Mouse (Mus musculus) layer of hippocampus, postnatal 36 days (tissue): ENCODE results near the gene Rhbdf2. TPM values are rescaled to one million over a fixed set of nuclear protein-coding genes. Genes with fewer than 3 reads are reported as not detected.

Experiments used
- DNase-seq, 2 experiments: peaks; one replicate each; pipeline ENCODE4 v3.0.0; 2022
- total RNA-seq, 2 experiments: library from RNA; stranded (reverse); gene quantifications; 2 replicates each; pipeline ENCODE4 v1.2.3; 2021

The Rhbdf2 gene
- total RNA-seq, 2 experiments from 2014 or later: 0.90 to 1.4 TPM

DNA sequence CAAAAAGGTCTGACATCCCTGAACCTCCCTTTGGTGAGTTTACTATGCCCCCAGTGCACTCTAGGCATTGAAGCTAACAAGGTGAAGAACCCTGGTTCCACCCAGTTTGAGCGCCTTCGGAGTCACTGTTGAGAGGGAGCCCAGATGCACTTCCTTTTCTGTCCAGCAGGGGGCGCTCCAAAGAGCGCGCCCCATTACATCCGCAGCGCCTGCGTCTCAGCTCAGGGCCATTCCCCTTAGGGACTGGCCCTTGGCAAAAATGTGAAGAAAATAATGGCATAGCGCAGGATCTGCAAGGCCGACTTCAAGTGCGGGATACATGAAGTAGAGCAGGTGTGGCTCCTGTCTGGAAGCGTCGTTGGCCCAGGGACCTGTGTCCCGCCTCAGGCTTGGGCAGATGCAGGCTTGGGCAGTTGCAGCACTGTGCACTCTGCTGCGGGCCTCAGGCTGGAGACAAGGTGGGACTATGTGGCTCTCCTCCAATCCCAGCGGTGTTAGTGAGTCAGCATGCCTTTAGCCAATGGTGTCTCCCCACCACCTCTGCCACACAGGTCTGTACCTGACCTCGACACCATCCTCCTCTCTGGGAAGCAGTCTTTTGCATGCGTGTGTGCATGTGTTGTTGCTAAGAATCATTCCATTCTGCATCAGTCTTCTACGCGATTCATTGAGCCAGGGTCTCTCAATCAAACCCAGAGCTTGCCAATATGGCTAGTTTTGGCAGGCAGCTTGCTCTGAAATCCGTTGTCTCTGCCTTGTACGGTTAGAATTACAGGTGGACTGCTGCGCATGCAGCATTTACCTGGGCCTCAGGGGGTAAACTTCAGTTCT is 39.8 kb downstream of the Rhbdf2 start:
- DNase-seq: peak; percentile 60 to 72

DNA sequence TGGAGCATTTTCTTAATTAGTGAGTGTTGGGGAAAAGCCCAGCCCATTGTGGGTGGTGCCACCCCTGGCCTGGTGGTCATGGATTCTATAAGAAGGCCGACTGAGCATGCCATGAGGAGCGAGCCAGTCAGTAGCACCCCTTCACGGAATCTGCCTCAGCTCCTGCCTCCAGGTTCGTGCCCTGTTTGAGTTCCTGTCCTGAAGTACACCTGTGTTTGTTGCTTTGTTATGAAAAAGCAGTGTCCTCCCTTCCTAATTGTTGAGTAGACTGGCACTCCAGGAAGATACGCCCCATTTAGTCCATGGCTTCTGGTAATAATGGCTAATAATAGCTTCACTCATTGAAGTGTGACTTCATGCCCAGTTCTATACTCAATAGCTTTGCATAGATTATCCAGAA is 40.5 kb downstream of the Rhbdf2 start, which contains the start of gene Aanat:
Gene Aanat, plus strand, starts transcription at position 123 of the 400 bp plus-strand sequence.
- no peak for DNase-seq

DNA sequence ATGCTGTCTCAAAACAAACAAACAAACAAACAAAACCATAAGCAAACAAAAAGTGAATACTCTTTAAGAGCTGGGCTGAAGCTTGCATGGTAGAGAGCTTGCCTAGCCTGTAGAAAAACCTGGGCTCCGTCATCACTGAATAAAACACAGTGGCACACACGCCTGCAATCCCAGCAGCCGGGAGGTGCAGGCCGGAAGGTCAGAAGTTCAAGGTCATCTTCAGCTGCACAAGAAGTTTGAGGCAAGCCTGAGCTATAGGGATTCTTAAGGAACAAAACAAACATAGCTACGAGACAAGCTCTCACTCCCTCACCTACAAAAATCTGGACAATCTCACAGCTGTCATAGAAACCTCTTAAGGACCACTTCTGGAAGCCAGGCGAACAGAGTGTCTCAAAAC is 41.1 kb downstream of the Rhbdf2 start:
- no peak for DNase-seq

DNA sequence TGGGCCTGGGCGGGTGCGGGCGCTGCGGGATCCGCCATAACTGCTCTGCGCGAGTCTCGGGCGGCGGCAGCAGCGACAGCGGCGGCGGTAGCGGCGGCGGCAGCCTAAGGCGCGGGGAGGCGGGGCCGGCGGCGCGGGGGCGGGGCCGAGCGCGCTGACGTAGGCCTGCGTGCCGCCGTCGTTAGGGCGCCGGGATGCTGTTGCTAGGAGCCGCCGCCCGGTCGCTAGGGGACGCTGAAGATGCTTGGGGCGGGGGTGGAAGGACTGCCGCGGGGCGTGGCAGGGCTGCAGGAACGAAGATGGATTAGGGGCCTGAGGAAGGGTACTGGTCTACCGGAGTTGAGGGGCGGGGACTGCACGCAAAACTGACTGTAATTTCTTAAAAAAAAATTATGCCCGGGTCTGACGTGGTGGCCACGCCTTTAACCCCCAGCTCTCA is 45.4 kb downstream of the Rhbdf2 start, which contains the start of gene Ube2o:
Gene Ube2o, minus strand, starts transcription at position 72 of the 439 bp plus-strand sequence.
- peak; percentile 82 to 87 for DNase-seq

DNA sequence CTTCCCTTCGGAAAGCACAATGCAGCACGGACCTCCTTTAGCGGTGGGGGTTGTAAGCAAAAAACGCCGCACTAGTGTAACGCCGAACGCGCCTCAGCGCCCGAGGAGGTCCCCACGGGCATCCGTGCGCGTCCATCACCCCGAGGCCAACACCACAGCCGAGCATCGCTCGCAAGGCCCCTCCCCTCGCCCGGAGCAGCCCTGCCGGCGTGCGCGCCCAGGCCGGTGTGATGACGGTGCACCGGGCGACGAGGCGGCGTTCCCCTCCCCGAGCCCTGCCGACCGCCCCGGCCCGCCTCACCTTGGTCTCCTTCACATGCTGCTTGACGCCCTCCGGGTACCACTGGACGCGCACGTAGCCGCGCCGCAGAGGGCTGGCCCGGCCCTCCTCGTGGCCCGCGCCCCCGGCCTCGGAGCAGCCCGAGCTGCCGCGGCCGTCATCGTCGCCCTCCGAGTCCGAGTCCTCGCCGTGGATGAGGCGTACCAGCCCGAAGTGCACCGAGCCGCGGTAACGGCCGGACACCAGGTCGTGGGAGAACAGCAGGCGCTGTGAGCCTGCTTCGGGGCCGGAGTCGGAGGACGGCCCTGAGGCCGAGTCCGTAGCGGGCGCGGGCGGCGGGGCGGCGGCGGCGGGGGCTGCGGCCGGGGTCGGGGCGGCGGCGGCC is 46.0 kb downstream of the Rhbdf2 start:
- peak; percentile 58 to 60 for DNase-seq

DNA sequence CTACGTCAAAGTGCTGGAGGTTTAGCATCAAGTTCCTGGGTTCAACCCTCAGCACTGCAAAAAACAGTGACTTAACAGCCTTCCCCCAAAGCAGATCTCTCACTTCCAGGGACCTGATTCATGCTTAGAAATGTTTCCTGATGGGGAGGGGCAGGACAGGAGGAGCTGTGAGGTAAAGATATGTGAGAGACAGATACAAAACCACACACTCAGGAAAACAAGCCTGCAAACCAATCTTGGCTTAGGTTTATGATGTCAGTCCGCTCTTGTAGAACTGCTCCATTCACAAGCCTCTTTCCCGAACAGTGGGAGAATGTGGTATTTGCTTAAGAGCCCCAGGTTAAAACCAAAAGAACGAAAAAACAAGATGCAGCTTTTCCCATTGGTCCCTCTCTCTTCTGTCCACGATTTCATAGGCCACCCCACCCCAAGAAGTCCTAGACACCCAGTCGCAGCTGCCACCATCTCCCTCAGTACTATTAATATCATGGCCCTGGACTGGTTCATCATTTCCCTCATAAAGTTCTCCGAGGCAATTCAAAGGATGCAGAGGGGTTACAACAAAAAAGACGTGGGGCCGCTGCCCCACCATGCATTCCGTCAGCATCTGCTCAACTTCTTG is 46.7 kb downstream of the Rhbdf2 start:
- no peak for DNase-seq

DNA sequence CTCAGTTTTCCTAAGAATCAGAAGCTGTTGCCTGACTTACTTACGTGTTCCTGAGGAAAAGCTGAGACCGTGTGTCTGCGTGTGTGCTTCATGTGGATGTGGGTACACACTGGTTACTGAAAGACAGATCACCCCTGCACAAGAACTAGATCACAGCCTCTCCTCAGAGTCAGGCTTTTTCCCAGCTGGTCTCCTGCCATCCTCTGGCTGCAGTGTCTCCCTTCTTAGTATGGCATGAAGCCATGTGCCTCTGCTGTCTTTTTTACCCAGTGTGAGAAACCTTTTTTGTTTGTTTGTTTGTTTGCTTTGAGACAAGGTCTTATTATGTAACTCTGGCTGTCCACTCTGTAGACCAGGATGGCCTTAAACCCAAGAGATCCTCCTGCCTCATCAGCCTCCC is 47.5 kb downstream of the Rhbdf2 start:
- DNase-seq: no peak

DNA sequence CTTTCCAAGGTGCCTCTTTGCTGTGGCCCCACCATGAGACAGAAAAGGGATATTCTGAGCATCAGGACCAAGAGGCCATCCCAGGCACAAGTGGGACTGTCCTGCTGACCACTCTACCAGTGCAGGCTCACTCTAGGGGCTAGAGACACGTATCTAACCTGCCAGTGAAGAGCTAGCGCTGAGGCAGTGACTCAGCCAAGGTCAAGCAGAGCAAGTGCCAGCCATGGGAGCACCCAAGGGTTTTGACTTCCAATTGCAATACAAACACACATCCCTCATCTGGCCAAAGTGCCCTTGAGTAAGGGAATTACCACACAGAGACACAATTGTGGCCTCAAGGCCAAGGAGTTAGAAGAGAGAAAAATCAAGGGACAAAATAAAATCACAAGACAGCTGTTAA is 51.4 kb downstream of the Rhbdf2 start:
- no peak for DNase-seq

DNA sequence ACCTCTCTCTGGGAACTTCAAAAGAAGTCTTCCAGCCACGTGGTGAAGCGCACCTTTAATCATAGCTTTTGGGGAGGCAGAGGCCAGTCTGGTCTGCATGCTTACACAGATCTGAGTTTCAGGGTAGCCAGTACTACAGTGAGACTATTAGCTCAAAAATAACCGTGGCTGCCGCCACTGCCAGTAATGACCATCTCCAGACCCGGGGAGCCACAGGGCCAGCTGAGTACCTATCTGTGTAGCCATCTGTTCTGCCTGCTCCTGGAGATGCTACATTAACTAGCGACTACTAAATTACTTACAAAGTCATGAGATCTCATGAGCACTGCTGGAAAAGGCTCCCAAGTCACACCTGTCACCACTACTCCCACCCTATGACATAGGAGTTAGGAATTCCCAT is 51.8 kb downstream of the Rhbdf2 start:
- DNase-seq: no peak

DNA sequence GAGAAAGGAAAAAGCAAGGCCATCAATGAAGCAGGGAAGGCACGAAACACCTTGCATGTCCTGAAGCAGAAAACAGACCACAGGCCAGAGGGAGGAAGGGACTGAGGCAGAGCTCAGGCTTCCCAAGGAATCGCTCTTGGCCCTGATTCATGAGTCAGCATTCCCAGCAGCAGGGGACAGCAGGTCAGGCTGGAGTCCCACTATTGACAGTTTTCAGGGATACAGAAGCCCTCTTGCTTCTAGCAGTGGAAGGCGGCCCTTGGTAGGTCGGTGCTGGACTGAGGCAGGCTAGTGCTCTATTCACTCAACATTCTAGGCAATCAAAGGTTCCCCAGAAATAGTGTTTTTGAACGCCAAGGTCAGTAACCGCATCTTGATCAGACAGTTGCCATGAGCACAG is 52.3 kb downstream of the Rhbdf2 start:
- no peak for DNase-seq

DNA sequence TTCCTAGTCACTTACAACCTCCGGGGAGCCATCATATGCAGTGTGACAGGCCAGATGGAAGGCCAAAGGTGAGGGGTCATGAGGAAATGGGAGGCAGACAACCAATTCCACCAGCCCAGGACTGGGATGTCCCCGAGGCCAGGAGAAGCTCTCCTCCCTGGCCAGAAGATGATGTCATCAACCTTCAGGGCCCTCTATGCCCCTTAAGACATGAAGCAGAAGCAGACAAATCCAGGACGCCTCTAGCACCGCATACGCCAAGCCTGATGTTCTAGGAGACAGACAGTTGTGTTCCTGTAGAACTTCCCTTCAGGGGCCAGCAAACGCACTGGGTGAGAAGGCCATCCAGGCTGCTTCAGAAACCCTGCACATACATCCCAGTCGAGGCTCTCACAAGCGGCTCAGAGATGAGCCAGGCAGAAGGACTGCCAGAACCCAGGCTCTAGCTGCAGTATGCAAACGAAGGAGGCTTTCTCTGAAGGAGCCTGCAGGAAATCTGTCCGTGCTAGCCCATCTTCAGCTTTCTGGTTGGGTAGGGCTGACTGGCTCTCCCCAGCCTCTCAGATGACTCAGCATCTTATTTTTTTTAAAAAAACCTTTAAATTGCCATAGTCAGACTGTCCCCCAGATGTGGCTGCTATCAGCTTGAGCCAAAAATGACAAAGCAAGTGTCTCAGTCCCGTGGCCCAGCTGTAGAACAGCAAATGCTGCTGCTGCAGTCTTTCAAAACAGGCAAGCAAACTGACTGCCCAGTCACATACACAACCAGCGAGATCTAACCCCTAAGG is 53.9 kb downstream of the Rhbdf2 start:
- DNase-seq: peak; percentile 40 to 44

DNA sequence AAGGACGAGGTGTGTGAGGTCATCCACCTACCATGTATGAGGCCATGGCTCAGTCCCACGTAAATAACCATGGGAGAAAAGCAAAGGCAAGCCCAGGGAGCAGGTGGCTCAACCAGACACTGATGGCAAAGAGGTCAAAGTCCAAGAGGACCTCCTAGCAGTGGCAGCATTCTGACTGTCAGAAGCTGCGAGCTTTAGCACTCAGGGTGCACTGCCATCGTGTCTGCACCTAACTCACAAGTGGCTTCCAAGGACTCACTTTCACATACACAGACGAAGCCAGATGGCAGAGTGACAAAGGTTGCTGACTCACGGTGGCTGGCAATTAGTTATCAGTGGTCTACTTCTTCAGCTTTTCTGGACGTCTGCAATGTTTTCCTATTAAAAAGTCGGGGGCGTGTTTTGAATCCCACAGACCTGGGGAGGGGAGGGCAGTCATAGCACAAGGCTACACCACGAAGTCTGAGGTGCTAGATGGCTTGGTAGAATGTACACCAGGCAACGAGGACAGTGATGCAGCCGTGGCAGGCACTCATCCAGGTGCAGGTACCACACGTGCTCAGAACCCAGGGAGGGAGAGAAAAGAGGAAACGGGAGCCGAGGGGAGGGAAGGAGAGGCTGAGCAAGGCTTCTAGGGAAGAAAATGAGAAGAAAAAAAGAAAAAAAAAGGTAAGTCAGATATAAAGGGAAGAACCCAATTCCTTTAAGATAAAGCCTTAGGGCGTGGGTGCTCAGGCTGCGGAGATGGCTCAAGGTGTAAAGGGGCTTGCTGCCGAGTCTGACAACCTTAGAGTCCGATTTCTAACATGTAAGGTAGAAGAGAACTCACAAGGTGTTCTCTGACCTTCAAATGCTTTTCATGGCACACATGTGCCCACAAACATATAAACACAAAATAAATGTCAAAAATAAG is 54.8 kb downstream of the Rhbdf2 start:
- no peak for DNase-seq

DNA sequence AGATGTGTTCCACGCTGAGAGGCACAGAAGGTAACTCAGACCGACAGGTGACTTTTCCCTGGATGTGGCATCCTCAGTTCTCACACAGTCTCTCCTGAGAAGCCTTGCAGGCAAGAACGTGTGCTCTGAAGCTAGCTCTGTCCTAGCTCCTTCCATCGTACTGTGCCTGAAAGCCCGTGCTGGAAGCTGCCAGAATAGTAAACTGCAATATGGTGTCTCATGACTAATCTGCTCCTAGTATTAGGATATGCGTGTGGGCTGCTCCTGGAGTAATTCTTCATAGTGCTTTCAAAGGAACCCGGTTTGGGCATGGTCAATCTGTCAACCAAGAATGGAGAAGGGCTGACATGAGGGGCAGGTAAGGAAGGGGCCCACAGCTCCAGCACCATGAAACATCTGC is 56.0 kb downstream of the Rhbdf2 start:
- no peak for DNase-seq

DNA sequence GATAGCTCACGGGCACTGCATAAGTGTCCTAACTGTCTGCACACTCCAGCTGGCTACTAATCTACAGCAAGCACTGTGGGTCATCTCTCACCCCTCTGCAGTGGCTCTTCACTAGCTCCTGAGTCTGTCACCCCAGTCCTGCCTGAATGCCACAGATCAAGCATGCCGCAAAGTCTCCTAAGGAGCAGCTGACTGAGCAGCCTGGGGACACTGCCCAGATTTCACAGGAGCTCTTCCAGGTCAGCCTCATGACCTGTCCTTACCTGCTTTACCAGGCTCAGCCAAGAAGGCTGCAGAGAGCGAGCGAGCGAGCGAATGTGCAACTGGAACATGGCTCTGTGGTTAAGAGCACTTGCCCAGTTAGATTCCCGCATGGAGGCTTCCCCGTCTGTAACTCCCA is 59.3 kb downstream of the Rhbdf2 start:
- no peak for DNase-seq

DNA sequence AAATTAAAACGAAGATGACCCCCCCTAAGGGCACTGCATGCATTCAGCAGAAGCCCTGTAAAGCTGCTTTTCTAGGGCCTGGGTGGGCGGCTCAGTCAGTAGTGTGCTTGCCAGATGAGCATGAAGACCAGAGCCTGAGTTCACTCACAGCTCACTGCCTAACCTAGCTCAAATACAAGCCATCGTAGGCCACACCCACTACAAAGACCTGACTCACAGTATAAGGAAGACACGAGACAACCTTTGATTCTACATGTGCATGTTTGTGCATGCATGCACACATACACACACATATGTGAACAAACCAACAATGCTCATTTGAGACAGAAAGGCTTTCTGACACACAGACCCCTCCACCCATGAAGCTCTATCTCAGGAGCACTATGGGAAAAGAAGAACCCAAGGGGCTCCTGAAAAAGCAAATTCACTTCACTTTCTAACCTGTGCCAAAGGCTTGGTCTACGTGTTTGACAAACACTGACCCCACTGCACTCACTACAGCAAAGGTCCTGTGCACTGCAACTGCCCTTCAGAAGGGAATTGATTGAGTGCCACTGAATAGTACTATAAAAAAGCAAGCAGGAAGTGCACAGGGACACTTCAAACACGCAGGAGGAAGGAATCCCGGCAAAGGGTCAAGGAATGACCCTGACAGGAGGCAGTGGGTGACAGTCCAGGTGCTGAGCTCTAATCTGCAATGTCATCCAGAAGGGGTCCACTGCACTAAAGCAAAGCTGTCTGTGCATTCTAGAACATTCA is 61.4 kb downstream of the Rhbdf2 start:
- no peak for DNase-seq

DNA sequence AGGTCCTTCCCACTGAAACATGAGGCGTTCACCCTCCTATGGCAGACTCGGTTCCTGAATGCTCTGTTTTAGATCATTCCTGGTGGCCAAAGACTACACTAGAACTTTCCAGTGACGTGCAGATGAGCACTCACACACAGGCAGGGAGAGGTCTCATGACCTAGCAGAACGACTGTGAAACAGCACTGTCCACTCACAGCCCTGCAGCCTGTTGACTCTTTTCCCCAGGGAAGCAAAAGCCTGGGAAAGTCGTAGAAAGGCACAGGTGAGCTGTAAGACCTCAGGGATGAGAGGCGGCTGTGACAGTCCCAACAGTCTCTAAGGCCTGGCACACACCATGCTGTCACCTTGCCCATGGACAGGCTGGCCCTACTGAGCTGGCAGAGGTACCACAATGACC is 70.5 kb downstream of the Rhbdf2 start:
- DNase-seq: no peak

DNA sequence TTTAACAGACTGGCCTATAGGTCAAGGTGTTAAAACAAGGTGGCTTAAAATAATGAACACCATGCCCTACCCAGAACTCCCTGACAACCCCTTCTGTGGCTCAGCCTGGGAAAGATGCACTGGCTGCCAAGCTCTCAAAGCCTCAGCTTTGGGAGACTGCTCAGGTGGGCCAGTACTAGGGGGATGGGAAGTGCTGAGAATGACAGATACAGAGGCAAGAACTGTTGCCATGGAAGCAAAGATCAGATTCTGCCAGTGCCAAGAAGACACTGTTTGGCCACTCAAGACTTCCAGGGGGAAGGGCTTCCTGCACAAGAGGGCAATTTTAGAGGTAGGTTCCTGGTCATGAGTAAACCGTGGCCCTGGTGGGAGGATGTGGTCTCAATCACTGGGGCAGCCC is 71.2 kb downstream of the Rhbdf2 start:
- DNase-seq: no peak

DNA sequence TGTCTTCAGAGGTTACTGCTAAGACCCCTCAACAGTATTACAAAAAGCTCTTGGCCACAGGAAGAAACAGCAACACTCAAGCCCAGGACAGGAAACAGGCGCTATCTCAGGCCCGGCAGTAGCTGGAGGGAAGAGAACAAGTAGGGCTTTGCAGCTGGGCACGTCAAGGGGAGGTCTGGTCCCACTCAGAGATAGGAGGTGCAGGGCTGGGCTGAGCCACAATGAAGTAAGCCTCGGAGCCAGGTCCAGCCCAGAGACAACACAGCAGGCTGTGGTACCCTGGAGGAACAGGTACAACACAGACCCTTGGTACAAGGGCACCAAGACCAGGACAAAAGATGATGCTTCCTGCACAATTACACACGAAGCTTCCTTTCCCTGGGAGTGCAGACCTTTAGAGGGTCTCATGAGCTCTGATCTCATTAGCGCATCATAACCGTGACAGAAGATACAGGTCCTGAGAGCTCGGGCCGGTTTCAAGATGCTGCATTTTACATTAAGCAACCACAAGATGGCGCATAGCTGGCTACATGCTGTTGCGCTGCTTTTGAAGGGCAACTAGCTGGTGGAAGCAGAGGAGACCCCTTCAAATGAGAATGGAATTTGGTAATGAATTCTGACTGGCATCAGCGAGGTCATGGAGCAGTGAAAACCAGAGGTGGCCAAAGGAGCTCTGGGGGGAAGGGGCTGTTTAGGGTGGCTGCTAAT is 72.5 kb downstream of the Rhbdf2 start:
- no peak for DNase-seq

DNA sequence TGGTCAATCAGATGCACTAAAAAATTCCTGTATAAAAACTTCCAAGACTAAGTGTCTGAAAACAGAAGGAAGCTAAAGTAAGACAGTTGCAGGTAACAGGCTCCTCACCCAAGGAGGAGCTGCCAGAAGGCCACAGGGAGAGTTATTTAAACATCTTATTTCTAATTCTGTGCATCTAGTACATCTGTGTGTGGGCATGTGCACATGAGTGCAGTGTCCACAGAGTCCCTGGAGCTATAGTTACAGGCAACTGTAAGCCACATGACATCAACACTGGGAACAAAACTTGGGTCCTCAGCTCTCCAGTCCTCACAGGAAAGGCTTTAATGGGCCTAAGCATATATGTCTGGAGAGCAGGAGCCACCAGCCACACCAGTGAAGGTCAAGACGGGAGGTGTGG is 74.6 kb downstream of the Rhbdf2 start:
- no peak for DNase-seq

DNA sequence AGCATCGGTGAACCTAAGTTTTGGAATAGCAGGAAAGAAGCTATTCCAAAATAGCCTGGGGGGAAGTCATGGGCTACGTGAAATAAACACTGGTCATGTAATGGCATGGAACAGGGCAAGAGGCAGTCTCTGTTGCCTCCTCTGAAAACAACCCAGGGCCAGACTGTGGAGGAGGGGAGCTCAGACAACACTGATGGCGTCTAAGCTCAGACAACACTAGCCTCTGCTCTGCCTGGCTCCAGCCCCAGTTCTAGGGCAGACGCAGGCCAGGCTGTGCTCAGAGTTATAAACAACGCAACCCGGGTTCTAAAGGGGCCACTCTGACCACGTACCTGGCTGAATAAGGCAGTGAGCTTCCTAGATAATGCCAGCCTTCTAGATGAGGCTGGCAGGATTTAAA is 76.1 kb downstream of the Rhbdf2 start:
- no peak for DNase-seq
